Mouse (Mus musculus): ENCODE measurements around the gene Srd5a1.
"Not testable (repeated sequence)": the region's sequence is repeated elsewhere in the genome, so short reads cannot be mapped to it uniquely, and the experiment has no call there.

The Srd5a1 gene

DNA sequence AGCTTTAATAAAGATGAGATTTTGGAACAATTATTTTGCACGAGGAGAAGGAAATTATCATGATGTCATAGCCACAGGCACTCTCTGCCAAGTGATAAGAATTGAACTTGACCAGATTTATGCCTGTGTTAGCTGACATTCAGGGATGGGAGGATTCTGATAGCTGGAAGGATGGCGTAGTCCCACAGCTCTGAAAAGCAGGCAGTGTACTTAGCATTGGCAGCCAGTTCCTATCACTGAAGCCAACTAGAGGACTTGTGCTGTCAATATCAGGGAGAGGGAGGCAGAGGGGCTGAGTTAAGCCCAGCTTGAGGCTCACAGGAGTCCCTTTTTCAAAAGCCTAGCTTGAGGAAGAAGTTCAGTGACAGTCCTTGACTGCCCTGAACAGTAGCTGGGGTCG is 13.3 kb upstream of the Srd5a1 start:
- DNase-seq (ENCODE audit: low spot score), result no peak

DNA sequence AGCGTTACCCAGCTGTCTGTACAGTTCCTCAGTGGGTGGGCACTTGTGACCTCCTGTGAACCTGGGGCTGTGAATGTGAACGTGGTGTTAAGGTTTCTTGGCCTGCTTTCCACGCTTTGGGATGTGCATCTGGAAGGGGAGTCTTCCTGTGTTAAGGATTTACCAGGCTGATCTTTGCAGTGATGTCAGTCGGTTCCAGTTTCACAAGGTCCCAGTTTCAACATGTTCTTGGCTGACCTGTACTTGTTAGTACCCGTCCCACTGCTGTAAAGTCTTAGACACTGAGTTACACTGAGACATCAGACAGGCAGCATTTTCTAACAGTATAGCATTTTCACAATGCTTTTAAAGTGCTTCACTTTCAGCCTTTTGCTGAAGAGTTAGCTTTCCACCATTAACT is 12.6 kb upstream of the Srd5a1 start:
- no peak for DNase-seq (ENCODE audit: low spot score)

- no peak for DNase-seq (ENCODE audit: low spot score)
Measured at GRCm38 (mm10) chr13:69616716-69617115, 5.5 kb upstream of the Srd5a1 start.

- DNase-seq (ENCODE audit: low spot score), result no peak
Measured at GRCm38 (mm10) chr13:69612175-69612544, 918 bp upstream of the Srd5a1 start.

DNA sequence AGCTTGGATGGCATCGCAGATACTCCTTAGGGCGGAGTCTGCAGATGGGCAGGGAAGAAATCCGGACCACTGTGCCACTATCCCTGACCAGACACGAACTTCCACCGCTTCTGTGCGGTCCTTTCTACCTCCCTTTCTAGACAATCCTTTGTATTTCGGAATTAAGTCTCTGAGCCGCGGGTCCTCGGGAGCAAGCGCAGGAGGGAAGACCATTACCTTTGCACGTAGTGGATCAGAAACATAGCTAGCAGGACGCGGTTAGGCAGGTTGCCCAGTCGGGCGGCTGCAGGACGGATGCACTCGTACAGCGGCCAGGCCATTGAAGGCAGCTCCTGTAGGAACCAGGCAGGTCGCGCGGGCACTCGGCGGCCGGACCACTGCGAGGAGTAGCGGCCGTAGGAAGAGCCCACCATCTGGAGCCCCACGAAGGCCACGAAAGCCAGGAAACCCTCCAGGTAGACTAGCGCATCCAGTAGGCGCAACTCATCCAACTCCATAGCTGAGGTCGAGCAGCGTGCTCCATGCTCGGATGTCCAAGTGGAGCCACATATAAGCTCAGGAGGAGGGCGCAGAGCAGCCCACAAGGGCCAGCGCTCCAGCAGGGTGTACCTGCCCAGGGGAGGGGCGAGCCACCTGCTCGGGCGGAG is 368 bp downstream of the Srd5a1 start:
- no peak for DNase-seq (ENCODE audit: low spot score)

DNA sequence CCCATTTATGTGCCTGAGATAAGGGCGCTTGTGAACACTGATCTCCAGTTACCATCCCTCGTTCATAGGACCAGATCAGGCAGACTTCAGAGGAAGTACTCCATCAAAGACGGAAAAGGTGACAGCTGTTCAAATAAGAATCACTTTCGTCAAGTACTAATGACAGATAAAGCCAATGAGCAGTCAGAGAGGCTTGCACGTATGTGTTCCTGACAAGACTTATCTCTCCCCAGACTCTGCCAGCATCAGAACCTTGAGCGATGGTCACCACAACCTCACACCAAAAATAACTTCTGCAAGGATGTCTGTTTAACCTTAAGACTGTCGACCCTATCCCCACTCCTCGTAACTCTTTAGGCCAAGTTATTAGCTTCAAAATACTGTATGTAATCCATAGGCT is 2.5 kb downstream of the Srd5a1 start:
- no peak for DNase-seq (ENCODE audit: low spot score)

DNA sequence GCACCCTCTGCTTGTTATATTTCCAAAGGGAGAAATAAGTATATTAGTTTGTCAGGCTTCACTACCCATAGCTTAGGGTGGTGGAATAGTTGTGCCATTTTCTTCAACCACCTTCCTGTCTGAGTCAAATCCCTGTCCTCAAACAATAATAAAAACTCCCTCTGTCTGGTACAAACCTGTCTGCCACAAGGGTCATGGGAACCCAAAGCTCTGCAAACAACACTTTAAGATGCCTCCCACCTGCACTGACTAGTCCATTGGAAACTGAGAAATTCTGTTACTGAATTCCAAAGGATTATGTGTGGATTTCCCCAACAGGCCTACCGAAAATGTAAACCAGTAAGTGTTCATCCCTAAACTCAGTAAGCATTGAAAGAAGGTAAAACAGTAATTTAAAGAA is 6.6 kb downstream of the Srd5a1 start:
- no peak for DNase-seq (ENCODE audit: low spot score)

GRCm38 (mm10) chr13:69601321-69601720 is 9.9 kb downstream of the Srd5a1 start:
- no peak for DNase-seq (ENCODE audit: low spot score)

DNA sequence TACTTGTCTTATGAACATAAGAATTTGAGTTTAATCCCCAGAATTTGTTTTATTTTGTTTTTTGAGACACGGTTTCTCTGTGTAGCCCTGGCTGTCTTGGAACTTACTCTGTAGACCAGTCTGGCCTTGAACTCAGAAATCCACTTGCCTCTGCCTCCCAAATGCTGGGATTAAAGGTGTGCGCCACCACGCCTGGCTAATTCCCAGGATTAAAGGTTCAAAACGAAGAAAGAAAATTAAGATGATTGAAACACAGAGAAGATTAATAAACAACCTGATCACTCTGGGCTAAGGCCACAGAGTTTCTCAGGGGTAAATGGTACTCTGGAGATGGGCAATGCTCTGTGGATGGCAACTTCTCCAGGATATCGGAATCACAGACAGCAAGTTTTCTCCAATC is 10.4 kb downstream of the Srd5a1 start:
- DNase-seq (ENCODE audit: low spot score), result not testable (repeated sequence)

DNA sequence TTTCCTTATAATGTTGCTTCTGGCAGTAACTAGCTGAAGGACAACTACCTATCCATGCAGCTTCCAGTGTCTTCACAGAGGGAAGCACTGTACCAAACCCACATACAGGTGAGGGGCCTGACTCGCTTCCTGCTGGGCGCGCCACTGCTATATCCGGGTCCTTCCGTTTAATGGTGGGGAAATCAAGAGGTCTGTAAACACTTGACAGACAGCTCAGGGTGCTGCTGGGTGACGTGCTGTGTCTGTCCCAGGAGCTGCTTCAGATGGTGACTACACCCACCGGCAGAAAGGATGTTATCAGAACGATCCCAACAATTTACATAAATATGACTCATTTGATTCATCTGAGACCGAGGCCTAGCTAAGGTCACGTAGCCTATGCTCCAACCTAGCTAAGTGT is 12.4 kb downstream of the Srd5a1 start:
- no peak for DNase-seq (ENCODE audit: low spot score)

- no peak for DNase-seq (ENCODE audit: low spot score)
Measured at GRCm38 (mm10) chr13:69596515-69596914, 14.7 kb downstream of the Srd5a1 start.

- DNase-seq (ENCODE audit: low spot score), result no peak
Measured at GRCm38 (mm10) chr13:69595911-69596310, 15.3 kb downstream of the Srd5a1 start.

DNA sequence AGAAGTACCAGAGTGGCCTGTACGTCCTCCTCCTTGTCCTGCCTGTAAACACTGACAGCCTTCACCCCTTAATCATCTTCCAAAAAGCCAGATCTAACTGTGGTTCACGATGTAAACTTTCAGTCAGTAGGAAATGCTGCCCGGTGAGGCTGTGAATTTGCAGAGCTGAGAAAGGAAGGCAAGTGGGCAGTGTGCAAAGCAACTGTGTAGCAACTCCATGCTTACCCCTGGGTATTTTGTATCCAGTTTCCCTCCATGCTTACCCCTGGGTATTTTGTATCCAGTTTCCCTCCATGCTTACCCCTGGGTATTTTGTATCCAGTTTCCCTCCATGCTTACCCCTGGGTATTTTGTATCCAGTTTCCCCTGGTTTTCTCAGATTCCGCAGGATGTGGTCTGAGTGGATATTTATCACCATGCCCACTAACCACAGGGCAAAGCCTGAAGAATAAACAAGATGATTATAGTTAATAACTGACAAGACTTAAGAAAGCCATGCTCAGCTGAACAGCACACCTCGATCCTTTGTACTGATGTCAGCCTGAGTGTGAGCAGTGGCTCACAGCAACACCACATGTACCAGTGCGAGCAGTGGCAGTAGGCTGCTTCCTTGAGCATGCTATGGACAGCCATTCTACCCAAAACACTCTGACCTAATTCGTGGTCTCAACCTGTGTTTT is 16.5 kb downstream of the Srd5a1 start:
- DNase-seq (ENCODE audit: low spot score), result no peak

- DNase-seq (ENCODE audit: low spot score), result peak; percentile 58
Measured at GRCm38 (mm10) chr13:69593453-69593852, 17.8 kb downstream of the Srd5a1 start.

DNA sequence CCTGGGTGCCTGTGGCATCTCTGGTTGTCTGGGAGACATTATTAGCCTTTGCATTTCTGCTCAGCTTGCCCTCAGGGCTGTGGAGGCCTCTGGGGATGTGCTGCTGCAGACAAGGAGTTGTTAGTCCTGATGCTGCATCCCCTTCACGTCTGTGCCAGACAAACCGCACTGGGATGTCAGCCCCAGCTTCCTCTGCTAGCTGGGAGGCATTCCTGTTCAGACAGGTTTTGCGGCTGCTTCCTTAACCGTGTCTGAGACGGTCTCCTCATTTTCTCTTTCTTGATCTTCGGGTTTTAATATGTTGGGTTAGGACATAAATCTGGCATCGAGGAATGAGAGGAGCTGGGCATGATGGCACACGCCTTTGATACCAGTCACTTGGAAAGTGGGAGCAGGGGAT is 19.0 kb downstream of the Srd5a1 start:
- DNase-seq (ENCODE audit: low spot score), result no peak

DNA sequence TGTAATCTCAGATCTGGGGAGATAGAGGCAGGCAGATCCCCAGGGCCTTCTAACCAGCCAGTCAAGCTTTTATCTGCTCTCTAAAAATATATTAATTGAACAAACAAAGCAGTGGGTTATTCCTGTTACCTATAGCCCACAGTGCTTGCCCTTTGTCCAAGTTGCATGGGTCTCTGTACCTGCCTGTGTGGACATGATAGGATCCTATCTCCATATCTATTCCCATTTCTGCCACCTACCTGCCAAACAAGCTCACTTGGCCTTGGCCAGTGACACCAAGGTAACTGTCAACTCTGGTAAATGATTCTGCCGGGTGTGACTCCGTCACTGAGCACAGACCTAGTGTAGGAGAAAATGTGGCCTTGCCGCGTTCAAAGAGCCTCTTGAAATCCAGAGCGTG is 19.9 kb downstream of the Srd5a1 start:
- DNase-seq (ENCODE audit: low spot score), result no peak

- DNase-seq (ENCODE audit: low spot score), result no peak
Measured at GRCm38 (mm10) chr13:69588263-69588662, 23.0 kb downstream of the Srd5a1 start.

- no peak for DNase-seq (ENCODE audit: low spot score)
Measured at GRCm38 (mm10) chr13:69587849-69588248, 23.4 kb downstream of the Srd5a1 start.

DNA sequence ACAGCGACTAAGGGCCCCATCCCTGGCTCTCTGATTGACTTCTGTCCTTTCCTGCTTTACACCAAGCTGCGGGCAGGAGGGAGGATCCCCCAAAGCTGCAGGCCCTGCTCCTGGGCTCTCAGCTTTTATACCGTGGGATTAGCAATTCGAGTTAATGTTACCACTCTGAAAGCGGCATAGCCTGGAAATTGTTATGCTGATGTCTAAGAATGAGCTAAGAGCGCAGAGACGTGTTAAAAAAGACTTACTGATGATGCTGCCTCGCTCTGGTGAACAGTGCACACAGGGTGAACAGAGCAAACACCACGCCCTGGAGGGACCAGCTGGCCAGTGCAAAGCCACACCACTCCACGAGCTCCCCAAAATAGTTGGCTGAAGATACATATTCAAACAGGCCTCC is 24.9 kb downstream of the Srd5a1 start:
- DNase-seq (ENCODE audit: low spot score), result no peak

DNA sequence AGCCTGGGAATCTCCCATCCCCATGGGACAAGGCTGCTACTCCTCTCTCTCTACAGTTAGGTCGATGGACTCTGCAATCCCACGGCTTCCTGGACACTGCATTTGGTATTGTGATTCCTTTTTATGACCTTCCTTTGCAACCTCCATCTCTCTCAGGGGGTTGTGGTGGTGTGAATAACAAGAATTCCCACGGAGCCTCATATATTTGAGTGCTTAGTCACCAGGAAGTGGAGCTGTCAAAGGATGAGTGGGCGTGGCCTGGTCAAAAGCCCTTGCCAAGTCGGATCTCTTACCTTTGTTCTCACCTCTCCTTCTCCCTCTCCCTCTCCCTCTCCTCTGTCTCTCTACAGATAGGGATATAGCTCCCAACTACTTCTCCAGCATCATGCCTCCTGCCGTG is 25.4 kb downstream of the Srd5a1 start:
- no peak for DNase-seq (ENCODE audit: low spot score)

DNA sequence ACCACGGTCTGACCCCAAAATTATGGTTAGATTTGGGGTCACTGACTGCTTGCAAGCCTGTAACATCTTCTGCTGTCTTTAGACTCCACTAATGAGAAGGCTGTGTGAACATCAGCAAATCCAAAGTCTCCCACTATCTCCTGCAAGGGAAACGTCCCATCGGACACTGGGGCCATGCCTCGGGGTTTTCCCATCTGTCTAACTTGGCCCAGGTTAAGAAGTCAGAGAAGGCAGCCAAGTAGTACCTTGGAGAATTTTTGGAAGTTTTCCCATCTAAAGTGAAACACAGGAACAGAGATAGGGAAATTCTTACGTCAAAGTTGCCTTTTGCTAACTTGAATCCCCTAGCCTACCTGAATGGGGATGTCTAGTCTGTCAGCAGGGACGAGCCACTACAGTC is 27.7 kb downstream of the Srd5a1 start:
- no peak for DNase-seq (ENCODE audit: low spot score)

DNA sequence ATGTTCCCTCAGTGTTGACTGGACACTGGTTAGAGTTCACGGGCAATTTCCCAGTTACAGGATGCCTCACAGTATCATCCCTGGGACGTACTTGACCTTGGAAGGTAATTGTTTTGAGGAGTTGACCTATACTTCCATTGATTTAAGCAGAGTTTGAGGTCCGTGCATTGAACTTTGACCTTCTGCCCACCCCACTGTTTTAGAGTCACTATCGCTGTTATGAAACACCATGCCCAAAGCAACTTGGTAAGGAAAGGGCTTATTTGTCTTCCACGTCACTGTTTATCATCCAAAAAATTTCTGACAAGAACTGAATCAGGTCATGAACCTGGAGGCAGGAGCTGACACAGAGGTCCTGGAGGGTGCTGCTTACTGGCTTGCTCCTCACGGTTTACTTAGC is 28.8 kb downstream of the Srd5a1 start:
- no peak for DNase-seq (ENCODE audit: low spot score)

DNA sequence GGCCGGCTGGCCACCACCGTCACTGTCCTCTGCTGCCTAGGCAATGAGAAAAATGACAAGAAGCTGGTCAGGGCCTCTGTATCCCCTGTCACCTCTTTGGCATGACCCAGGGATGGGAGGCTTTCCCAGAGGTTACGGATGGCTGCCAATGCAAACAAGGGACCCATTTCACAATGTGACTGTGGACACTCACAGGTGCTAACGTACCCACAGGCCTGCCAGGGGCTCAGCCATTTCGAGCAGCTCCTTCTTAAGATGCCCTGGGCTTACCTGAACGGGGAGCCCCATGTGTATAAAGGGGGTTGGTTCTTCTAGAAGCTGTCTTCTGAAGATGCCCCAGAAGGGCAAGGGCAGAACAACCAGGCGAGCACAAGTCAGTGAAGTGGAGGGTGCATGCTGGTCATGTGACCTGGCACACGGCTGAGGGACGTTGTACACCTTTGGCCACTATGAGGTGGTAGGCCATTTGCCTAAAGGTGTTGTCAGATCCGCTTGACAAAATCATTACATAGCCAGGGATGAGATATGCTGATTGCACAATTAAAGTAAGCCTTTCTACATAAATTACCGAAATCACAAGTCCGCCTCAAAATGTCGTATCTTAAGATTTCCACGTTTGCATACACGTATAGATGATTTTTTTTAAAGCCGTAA is 33.9 kb downstream of the Srd5a1 start:
- no peak for DNase-seq (ENCODE audit: low spot score)

DNA sequence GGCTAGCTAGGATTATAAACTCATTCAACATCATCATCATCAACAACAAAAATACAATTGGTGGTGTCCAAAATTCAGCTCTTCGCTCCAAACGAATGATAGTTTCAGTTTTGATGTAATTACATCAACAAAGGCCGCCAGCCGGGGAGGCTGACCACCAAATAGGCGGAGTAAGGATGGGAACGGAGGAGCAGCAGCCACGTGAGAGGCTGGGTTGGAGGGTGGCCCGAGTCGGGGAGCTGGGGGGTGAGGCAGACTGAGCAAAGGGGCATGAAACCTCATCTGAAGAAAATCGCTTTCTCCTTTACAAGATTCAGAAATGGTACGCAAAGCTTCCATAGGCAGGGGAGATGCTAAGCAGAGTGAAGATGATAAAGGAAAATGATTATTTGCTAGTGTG is 34.6 kb downstream of the Srd5a1 start:
- DNase-seq (ENCODE audit: low spot score), result no peak

Measured in urinary bladder, postnatal 25 days (tissue).